Mouse (Mus musculus) hindbrain, embryonic 13.5 days (tissue): ENCODE data around the gene Foxk1. TPM values are rescaled to one million over a fixed set of nuclear protein-coding genes. Genes with fewer than 3 reads are reported as not detected.

Source experiments
- ATAC-seq: fragments of 200-750 bp; cut with Nextera tagmentation; 2 replicates; pipeline ENCODE4 v1.8.0; 2017; ENCODE audit warnings: moderate TSS enrichment; ENCODE audit not compliant: low FRiP score
- H3K27ac ChIP-seq: fragments of 300-500 bp; sonication (generic); 2 replicates; pipeline ENCODE4 v1.5.1; 2015; ENCODE audit warnings: inconsistent platforms, mild to moderate bottlenecking, moderate library complexity
- H3K27me3 ChIP-seq: fragments of 300-500 bp; sonication (generic); 2 replicates; pipeline ENCODE4 v1.6.1; 2015; ENCODE audit warnings: mild to moderate bottlenecking, inconsistent platforms
- H3K36me3 ChIP-seq: fragments of 300-500 bp; sonication (generic); 2 replicates; pipeline ENCODE4 v1.6.1; 2015; ENCODE audit warnings: mild to moderate bottlenecking, inconsistent platforms
- H3K4me1 ChIP-seq: fragments of 300-500 bp; sonication (generic); replicated peaks from 2 replicates; pipeline ENCODE4 v1.6.1; 2015; ENCODE audit warnings: inconsistent platforms
- H3K4me2 ChIP-seq: fragments of 300-500 bp; sonication (generic); 2 replicates; pipeline ENCODE4 v1.6.1; 2015; ENCODE audit warnings: inconsistent platforms, mild to moderate bottlenecking, moderate library complexity
- H3K4me3 ChIP-seq: fragments of 300-500 bp; sonication (generic); 2 replicates; pipeline ENCODE4 v1.5.1; 2015; ENCODE audit warnings: mild to moderate bottlenecking, inconsistent platforms
- H3K9ac ChIP-seq: fragments of 300-500 bp; sonication (generic); 2 replicates; pipeline ENCODE4 v1.6.1; 2015; ENCODE audit warnings: mild to moderate bottlenecking, inconsistent platforms
- H3K9me3 ChIP-seq: fragments of 300-500 bp; sonication (generic); 2 replicates; pipeline ENCODE4 v1.6.1; 2016; ENCODE audit warnings: inconsistent platforms
- WGBS: fragments of 180-500 bp; shearing (Covaris S2); methylation state at CpG from one replicate; pipeline ENCODE4 v1.1.7; 2015; 5-methylcytosine and 5-hydroxymethylcytosine counted together
- polyA plus RNA-seq: library from polyadenylated mRNA; unstranded; fragments of >200 nt; fragmentation: Nextera tagmentation; extraction: Ambion mirVana; gene quantifications from 2 replicates; pipeline ENCODE4 v1.2.1, GENCODE M21; 2015

Gene Foxk1
- polyA plus RNA-seq, 1 experiment from 2014 or later: 5.6 TPM

GRCm38 (mm10) chr5:142504175-142504574, 102.9 kb downstream of the Foxk1 start:
- WGBS: 84% methylated on average over 3 of the region's 3 CpGs

GRCm38 (mm10) chr5:142505695-142506423, 104.6 kb downstream of the Foxk1 start:
- no peaks in the 10 kb centered on the region for H3K9me3 ChIP-seq
- H3K4me3 ChIP-seq: no peak overlapping the region
- peaks cover 42% of the 10 kb centered on the region for H3K4me1 ChIP-seq
- no peak overlapping the region for H3K27ac ChIP-seq
- no peak for ATAC-seq
- 91% methylated on average over 3 of the region's 3 CpGs for WGBS
- no peaks in the 10 kb centered on the region for H3K36me3 ChIP-seq
- no peaks in the 10 kb centered on the region for H3K27me3 ChIP-seq
- no peak overlapping the region for H3K4me2 ChIP-seq
- no peak overlapping the region for H3K9ac ChIP-seq

More at GRCm38 (mm10) chr5:142504175-142504574, 102.9 kb downstream of the Foxk1 start:
- H3K4me3 ChIP-seq: no peak overlapping the region
- no peaks in the 10 kb centered on the region for H3K27me3 ChIP-seq
- peaks cover 37% of the 10 kb centered on the region for H3K4me1 ChIP-seq
- H3K36me3 ChIP-seq: no peaks in the 10 kb centered on the region
- ATAC-seq: no peak
- no peak overlapping the region for H3K4me2 ChIP-seq
- no peaks in the 10 kb centered on the region for H3K9me3 ChIP-seq
- no peak overlapping the region for H3K27ac ChIP-seq
- H3K9ac ChIP-seq: no peak overlapping the region

- H3K4me3 ChIP-seq: peak overlapping the region; percentile 28
- no peaks in the 10 kb centered on the region for H3K27me3 ChIP-seq
- H3K4me1 ChIP-seq: peaks cover 38% of the 10 kb centered on the region
- peak overlapping the region; percentile 53 for H3K4me2 ChIP-seq
- peak overlapping the region; percentile 88 for H3K27ac ChIP-seq
- peak overlapping the region; percentile 76 for H3K9ac ChIP-seq
- no peaks in the 10 kb centered on the region for H3K36me3 ChIP-seq
- ATAC-seq: peak; percentile 64; the same call in 1 of the 2 replicates
- WGBS: 11% methylated on average over 15 of the region's 15 CpGs
- no peaks in the 10 kb centered on the region for H3K9me3 ChIP-seq
These were observed 108.1 kb downstream of the Foxk1 start for GRCm38 (mm10) chr5:142509141-142510060.

DNA sequence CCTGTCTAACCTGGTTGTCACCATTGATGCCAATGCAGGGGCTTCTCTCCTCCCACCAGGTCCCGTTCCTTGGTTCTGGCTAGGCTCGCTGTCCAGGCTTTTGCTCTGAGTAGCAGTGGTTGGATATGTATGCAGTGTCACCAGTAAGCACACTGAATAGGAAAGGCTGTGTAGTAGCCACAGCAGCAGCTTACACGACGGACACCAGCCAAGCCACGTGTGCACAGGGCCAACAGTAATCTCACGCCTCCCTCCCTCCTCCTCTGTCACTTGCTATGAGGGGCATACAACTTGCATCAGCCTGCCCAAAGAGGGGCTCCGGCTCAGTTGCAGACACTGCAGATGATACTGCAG, 108.7 kb downstream of the Foxk1 start:
- ATAC-seq: 0 out of 2 replicates have a peak, but pooled peaks have one; percentile 40
- H3K4me3 ChIP-seq: no peak overlapping the region; the same call in 1 of the 2 replicates
- peak overlapping the region; percentile 88 for H3K27ac ChIP-seq
- H3K27me3 ChIP-seq: no peaks in the 10 kb centered on the region
- H3K9ac ChIP-seq: peak overlapping the region; percentile 76; the same call in 1 of the 2 replicates
- H3K36me3 ChIP-seq: no peaks in the 10 kb centered on the region
- no peaks in the 10 kb centered on the region for H3K9me3 ChIP-seq
- WGBS: 48% methylated on average over 7 of the region's 7 CpGs
- no peak overlapping the region; the same call in 1 of the 2 replicates for H3K4me2 ChIP-seq
- H3K4me1 ChIP-seq: peaks cover 38% of the 10 kb centered on the region

Other genes with a start within 250 kb of the Foxk1 start
- 12.8 and 15.2 TPM in 2 replicates for gene Ap5z1, start 62.4 kb downstream of the Foxk1 start, polyA plus RNA-seq
- 0.23 and 0.31 TPM in 2 replicates for gene Papolb, start 128.6 kb downstream of the Foxk1 start, polyA plus RNA-seq
- gene Radil, start 149.6 kb downstream of the Foxk1 start, polyA plus RNA-seq: 12.9 and 15.7 TPM in 2 replicates
- 34.1 and 34.8 TPM in 2 replicates for gene Mmd2, start 207.3 kb downstream of the Foxk1 start, polyA plus RNA-seq
- 44.4 and 44.5 TPM in 2 replicates for gene Wipi2, start 226.2 kb downstream of the Foxk1 start, polyA plus RNA-seq